Mouse (Mus musculus) adrenal gland, adult 18-20 months (tissue): Measurements from ENCODE around the gene Angpt4. TPM values are rescaled to one million over a fixed set of nuclear protein-coding genes. Genes with fewer than 3 reads are reported as not detected.

Source experiments
- DNase-seq, 2 experiments: peaks; one replicate each; pipeline ENCODE4 v3.0.0; 2021 to 2022; ENCODE audit warnings: low spot score in 2 of 2
- total RNA-seq, 2 experiments: library from RNA; stranded (reverse); gene quantifications; 1 replicate in 1 of 2; 2 replicates in 1 of 2; pipeline ENCODE4 v1.2.3; 2021

Angpt4 gene
- total RNA-seq, 2 experiments from 2014 or later: 0.36 to 1.2 TPM

DNA sequence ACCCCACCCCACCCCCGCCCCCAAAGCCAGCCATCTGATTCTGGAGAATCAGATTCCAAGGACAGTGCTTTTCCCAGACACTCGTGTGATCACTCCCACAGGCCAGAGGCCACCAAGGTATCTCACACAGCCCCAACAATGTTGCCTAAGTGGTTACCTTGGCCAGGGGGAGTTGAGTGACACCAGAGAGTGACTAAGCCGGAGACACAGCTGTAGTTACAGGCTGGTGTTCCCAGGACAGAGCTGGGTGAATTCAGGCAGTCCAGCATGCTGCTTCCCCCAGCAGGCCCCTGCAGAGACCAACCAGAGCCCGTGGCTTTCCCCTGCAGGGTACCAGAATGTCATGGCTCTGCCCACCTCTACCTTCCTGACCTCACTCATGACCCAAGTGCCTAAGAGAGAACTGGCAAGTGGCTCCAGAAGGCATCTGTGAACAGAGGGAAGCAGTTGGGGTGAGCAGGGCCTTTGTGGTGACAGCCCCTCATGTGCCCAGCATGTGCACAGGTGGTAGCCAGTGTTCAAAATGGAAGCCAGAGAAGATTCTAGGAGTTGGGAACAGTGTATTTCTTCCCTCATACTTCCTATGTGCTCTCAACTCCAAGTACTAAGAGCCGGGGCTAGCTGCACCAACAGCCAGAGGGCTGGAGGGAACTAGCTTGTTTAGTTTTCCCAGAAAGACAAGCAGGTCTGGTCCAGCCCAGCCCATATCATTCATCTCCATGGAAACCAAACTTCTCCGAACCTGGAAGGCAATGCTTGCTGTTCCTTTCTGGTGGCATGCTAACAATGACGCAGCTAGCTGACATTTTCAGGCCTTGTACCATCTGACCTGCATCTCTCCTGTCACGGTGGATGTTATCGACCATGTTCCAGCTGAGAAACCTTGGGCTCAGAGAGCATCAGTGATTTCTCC, 50.5 kb downstream of the Angpt4 start:
- DNase-seq: no peak

- no peak for DNase-seq
These were observed 51.5 kb downstream of the Angpt4 start for GRCm38 (mm10) chr2:151962474-151962873.

- DNase-seq: no peak
These were observed 52.3 kb downstream of the Angpt4 start for GRCm38 (mm10) chr2:151963319-151963718.

DNA sequence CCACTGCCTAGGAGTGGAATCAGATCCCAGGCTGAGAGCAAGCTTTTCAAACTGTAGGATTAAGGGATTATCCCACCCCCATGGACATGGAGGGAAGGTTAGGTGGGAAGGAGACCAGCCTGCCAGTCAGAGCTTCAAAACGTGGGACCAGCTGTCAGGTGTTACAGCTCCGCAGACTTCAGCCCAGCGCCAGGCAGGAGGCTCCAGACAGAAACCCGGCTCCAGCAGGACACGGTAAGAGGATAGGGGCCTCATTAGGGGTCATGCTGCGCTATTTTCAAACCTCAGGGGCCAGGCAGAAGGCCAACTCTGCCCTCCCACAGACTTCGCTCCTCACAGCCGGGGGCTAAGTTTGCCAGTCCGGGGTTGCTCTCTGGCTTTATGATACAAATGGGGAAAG, 53.0 kb downstream of the Angpt4 start:
- DNase-seq: no peak

GRCm38 (mm10) chr2:151967176-151967750, 56.3 kb downstream of the Angpt4 start:
- DNase-seq: no peak

DNA sequence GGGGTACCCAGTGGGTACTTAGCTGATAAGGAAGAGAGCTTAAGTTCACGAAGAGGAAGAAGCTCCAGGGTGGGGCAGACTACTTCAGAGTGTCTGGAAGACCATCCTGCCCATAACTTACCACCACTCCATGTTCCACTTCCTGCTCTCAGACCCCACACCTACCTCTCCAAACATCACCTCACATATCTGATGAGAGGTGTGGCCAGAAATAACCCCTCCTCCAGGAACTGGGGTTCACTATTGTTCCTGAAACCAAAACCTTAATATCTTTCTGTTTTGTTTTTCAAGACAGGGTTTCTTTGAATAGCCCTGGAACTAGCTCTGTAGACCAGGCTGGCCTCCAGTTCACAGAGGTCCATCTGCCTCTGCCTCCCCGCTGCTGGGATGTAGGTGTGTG, 56.8 kb downstream of the Angpt4 start:
- no peak for DNase-seq

GRCm38 (mm10) chr2:151968451-151968850, 57.4 kb downstream of the Angpt4 start:
- no peak for DNase-seq

- no peak for DNase-seq
These were observed 58.0 kb downstream of the Angpt4 start for GRCm38 (mm10) chr2:151968986-151969385.

DNA sequence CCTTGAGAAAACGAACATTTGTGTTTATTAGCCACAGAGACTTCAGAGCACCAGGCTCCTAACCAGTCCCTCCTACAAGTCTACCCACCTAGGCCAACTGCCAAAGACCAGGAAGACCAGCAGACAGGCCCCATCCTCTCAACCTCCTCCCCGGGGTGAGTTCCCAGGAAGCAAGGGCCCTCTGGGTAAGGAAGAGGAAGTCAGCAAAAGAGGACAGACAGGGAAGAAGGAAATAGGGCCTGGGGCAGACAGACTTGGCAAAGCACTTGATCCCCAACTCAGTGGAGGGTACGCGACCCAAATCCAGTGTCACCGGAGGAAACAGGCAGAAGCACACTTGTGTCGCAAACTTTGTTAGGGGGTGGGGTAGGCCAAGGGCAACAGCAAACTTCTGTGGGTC, 58.4 kb downstream of the Angpt4 start:
- no peak for DNase-seq

- peak; percentile 69 to 74 for DNase-seq
These were observed 59.5 kb downstream of the Angpt4 start for GRCm38 (mm10) chr2:151970191-151971172.

DNA sequence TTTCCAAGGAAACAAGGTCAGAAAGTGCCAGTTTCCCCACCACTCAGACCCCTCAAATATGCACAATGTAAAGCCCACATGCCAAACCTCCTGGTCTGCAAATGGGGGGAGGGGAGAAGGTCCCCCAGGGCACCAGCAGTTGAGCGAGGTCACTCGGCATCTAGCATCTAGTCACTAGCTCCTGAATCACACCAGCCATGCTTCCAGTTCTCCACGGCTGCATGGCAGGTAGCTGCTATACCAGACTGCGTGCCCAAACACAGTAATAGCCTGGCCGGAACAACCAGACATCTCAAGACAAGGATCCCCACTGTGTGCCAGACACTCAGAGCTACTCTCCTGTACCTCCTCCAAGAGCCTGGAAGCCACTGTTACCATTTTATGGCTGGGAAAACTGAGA, 60.7 kb downstream of the Angpt4 start:
- DNase-seq: no peak

DNA sequence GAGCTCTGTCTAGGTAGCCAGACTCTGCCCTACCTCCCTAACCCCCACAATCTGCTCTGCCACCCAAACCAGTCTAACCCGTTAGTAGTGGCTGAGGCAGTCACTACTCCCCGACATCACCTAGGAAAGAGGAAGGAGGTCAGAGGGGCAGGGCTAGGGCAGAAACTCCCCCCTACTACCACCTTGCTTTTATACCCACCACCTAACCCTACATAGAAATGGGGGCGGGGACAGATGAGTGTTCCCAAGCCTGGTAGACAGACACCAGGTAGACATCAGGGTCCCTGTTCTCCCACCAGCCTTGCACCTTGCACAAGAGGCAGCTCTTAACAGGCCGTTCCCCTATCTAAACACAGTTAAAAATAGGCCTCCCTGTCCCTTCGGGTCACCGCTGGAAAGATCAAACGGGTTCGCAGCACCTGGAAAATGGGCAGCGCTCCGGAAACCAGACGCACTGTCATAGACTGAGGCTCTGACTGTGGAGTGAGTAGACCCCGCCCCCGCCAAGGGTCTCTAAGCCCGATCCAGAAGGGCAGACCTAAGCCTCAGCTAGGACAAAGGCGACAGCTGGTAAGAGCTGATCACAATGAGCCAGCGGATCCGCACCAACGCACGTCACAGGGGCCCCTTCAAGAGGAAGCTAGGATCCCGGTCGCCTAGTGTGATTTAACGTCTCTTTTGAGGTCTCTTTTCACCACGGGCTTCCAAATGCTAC, 62.0 kb downstream of the Angpt4 start:
- no peak for DNase-seq

DNA sequence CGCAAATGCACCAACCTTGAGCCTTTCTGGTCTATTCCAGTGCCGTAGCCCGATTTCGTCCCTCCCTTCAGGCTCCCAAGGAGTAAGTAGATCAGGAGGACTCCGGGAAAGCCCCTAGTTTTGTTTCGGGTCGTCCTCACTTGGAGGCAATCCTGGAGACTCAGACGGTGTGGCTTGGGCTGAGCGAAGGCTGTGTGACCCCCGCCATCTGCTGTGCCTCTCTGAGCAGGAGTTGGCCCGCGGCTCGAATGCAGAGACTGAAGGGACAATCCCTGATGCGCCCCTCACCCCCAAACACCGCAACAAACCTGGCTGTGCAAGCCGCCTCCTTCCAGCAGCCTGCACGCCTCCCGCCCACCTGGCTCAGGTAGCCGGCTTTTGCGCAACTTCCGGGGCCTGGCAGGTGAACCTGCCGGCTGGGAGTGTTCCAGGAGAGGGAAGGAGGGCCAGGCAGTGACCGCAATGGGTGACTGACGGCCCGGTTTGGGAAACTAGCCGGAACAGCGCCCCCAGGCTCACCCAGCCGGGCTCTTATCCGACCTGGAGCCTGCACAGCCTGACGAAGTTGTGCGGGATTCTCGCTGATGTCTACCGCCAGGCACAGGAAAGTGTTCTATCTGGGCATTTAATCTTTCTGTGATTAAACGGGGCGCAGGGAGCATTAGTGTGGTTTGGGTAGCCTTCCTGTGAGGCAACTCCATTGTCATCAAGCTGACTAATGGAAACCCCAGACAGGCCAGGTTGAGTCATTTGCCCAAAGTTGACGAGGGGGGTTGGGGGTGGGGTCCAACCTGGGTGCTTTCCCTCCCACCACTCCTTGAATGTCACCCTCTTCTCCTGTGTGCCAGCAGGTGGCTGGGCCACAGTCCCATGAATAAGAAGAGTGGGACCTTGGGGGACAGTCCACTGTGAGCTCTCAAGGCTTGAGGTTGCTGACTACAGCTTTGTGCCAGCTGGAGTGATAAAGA, 62.9 kb downstream of the Angpt4 start:
- DNase-seq: no peak

DNA sequence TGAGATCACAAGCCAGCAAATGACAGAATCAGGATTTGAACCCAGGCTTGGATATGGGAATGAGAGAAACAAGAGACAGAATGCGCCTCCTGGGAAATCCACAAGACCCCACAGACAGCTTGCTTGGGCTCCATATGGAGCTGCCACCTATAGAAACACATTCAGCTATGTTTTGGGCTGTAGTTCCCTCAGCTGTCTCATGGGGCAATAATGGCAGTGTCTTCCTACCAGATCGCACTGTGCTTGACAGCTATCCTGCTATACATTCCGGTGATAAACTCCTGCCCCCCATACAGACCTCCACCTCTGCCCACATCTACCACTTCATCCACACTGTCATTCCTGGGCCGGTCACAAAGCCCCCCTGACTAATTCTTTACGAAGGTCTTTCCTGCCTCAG, 64.3 kb downstream of the Angpt4 start:
- DNase-seq: no peak

DNA sequence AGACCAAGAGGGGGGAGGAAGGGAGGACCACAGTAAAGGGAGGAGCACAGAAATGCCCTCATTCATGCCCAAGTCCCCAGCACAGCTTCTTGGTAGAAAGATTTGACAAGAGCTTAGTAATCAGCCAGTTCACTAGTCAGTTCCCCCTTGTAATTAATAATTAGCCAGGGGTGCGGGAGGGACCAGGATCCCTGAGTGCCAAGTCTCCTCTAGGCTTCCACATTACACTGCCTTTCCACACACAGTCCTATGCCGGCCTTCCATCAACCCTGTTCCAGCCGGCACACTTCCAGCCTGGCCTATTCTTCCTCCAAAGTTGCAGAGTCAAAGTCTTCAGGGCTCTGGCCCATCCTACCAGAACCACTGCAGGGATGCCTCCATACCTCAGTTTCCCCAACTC, 65.1 kb downstream of the Angpt4 start:
- DNase-seq: no peak

- no peak for DNase-seq
These were observed 66.9 kb downstream of the Angpt4 start for GRCm38 (mm10) chr2:151977689-151978440.

- DNase-seq: no peak
These were observed 67.5 kb downstream of the Angpt4 start for GRCm38 (mm10) chr2:151978494-151978893.

- peak; percentile 86 for DNase-seq
These were observed 68.7 kb downstream of the Angpt4 start, which contains the start of gene Fam110a for GRCm38 (mm10) chr2:151979470-151980354. Fam110a (minus strand) TSS chr2:151980219.
